Mouse (Mus musculus) olfactory bulb, adult 2 months (tissue): ENCODE measurements around the gene Prkar1a.

Source experiments
- CTCF ChIP-seq: fragments of 200-500 bp; IDR thresholded peaks from 2 replicates; pipeline ENCODE4 v1.5.1; 2012; ENCODE audit warnings: low read depth, mild to moderate bottlenecking, low read length, moderate library complexity; ENCODE audit not compliant: insufficient read depth
- POLR2A ChIP-seq: fragments of 200-500 bp; IDR thresholded peaks from 2 replicates; pipeline ENCODE4 v1.6.1; 2012; ENCODE audit warnings: mild to moderate bottlenecking, low read depth, low read length, moderate library complexity; ENCODE audit not compliant: insufficient read depth

DNA sequence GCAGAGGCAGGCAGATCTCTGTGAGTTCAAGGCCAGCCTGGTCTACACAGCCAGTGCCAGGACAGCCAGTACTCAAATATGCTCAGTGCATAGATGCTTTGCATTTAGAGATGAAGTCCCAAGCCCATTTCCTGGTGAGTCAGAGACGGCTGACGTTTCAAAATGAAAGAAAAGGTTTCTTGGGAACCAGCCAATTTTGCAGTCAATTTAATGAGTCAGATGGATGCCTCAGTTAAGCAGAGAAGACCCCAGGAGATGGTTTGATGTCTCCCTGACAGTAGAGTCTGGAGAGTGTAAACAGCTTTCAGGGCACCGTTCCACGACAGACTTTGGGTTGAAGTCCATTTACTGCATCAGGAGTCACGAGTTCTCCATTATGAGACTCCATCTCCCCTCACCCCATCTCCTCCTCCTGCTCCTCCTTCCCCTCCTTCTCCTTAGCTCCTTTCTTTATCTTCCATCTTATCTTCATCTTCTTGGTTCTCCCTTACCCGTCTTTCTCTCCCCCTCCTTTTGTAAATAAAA is 13.3 kb upstream of the Prkar1a start:
- TF ChIP-seq CTCF (no peak), POLR2A (no peak)
